Mouse (Mus musculus) megakaryocyte, embryonic 14.5 days (primary cell): Measurements from ENCODE around the gene Chaf1b.

Experiments used
- FLI1 ChIP-seq: IDR thresholded peaks from 2 replicates; pipeline ENCODE4 v1.6.1; 2012; ENCODE audit warnings: low read length, inconsistent platforms, mixed read lengths
- GATA1 ChIP-seq: IDR thresholded peaks from 3 replicates; pipeline ENCODE4 v1.6.1; 2012; ENCODE audit warnings: mixed read lengths, low read length, inconsistent platforms, borderline replicate concordance

GRCm38 (mm10) chr16:93850527-93850926, 33.2 kb upstream of the Chaf1b start:
- TF ChIP-seq FLI1, result no peak
- TF ChIP-seq GATA1, result no peak
